In genomic region chr17:86963586-86963902, GRCm38 (mm10) we compare ENCODE assay signal across 9 mouse cellular contexts. TPM values are rescaled to one million over a fixed set of nuclear protein-coding genes. Genes with fewer than 3 reads are reported as not detected.
A peak's percentile ranks its signal among the peaks of the same experiment; 100 is the strongest.
DNase-seq lines count a peak whose midpoint lies in the region; ATAC-seq and TF ChIP-seq lines count a peak whose summit lies in the region.
"Had no signal": no experiment of that assay in that cellular context is flagged by ENCODE, and none has a peak within 500 bp of the region (broad histone marks: within the 10 kb centered on the region; RNA-seq: fewer than 3 reads in every experiment).

No protein-coding gene starts in this region.

- H3K36me3 ChIP-seq in forebrain, embryonic 10.5 days (replicated peaks) = peaks cover 12% of the 10 kb centered on the region; the same call in 1 of the 2 replicates
- H3K36me3 ChIP-seq in intestine, embryonic 16.5 days (ENCODE audit: control insufficient read depth, insufficient read depth, low read length) = no peaks in the 10 kb centered on the region
- H3K36me3 ChIP-seq in midbrain, embryonic 15.5 days (replicated peaks) = no peaks in the 10 kb centered on the region

- intact Hi-C loops in left cerebral cortex, adult 2 months (cut with DNase I) = loop anchor here (2.0 to 5.0 kb wide), 5 partner anchors 27 to 144 kb away; partner anchors contain the start of genes Cript, Pigf and Socs5

- TF ChIP-seq CTCF in left cerebral cortex, adult 2 months (IDR thresholded peaks at IDR 0.05) = no peak

- ATAC-seq in intestine, embryonic 16.5 days = peak; percentile 35
- ATAC-seq in midbrain, embryonic 15.5 days (replicated peaks) = peak; percentile 65
- ATAC-seq in granulocyte monocyte progenitor cell, adult 5-6 weeks (replicated peaks; ENCODE audit: poor library complexity, severe bottlenecking) = no peak

- H3K4me2 ChIP-seq in intestine, embryonic 16.5 days (ENCODE audit: low read depth, low read length) = peak overlapping the region; percentile 86
- H3K4me2 ChIP-seq in midbrain, embryonic 15.5 days = peak overlapping the region; percentile 77

- peak overlapping the region; percentile 78 for H3K27ac ChIP-seq in left cerebral cortex, adult 2 months
- peak overlapping the region; percentile 95 for H3K27ac ChIP-seq in forebrain, embryonic 10.5 days
- H3K27ac ChIP-seq in intestine, embryonic 16.5 days (ENCODE audit: low read length) = peak overlapping the region; percentile 88
- H3K27ac ChIP-seq in midbrain, embryonic 15.5 days = peak overlapping the region; percentile 78

- WGBS in forebrain, embryonic 10.5 days = under 1% methylated on average over 25 of the region's 26 CpGs
- whole genome bisulfite sequencing in intestine, embryonic 16.5 days = under 1% methylated on average over 26 of the region's 26 CpGs
- 2% methylated on average over 17 of the region's 26 CpGs for WGBS in midbrain, embryonic 15.5 days

- H3K27me3 ChIP-seq in forebrain, embryonic 10.5 days (ENCODE audit: poor library complexity, severe bottlenecking) = peaks cover 13% of the 10 kb centered on the region
- no peaks in the 10 kb centered on the region for H3K27me3 ChIP-seq in intestine, embryonic 16.5 days (replicated peaks; ENCODE audit: control insufficient read depth, insufficient read depth, low read length)
- H3K27me3 ChIP-seq in midbrain, embryonic 15.5 days (replicated peaks) = no peaks in the 10 kb centered on the region

- peak overlapping the region; percentile 86 for H3K9ac ChIP-seq in intestine, embryonic 16.5 days (ENCODE audit: low read depth, low read length)
- H3K9ac ChIP-seq in midbrain, embryonic 15.5 days = peak overlapping the region; percentile 82

- peak overlapping the region; percentile 57 for H3K4me3 ChIP-seq in left cerebral cortex, adult 2 months
- peak overlapping the region; percentile 90 for H3K4me3 ChIP-seq in forebrain, embryonic 10.5 days
- peak overlapping the region; percentile 81 for H3K4me3 ChIP-seq in intestine, embryonic 16.5 days (ENCODE audit: low read length)
- H3K4me3 ChIP-seq in midbrain, embryonic 15.5 days = peak overlapping the region; percentile 68

- H3K9me3 ChIP-seq in forebrain, embryonic 10.5 days = no peaks in the 10 kb centered on the region
- no peaks in the 10 kb centered on the region for H3K9me3 ChIP-seq in intestine, embryonic 16.5 days (ENCODE audit: control insufficient read depth, low read length)
- no peaks in the 10 kb centered on the region for H3K9me3 ChIP-seq in midbrain, embryonic 15.5 days

- DNase-seq in left cerebral cortex, adult 2 months (ENCODE audit: extremely low spot score in 1 of 2, low spot score in 2 of 2) = peak in 1 of 2 experiments; percentile 40
- DNase-seq in left cerebral cortex, adult 9 months (ENCODE audit: low spot score in 2 of 2) = no peak
- DNase-seq in R1 (ENCODE audit: low read depth, low spot score) = peak; percentile 40
- DNase-seq in forebrain, embryonic 10.5 days (ENCODE audit: extremely low spot score, low spot score) = peak; percentile 52
- DNase-seq in adrenal gland, adult 18-20 months (ENCODE audit: low spot score in 2 of 2) = no peak

- H3K4me1 ChIP-seq in forebrain, embryonic 10.5 days = peaks cover 47% of the 10 kb centered on the region
- peaks cover 27% of the 10 kb centered on the region for H3K4me1 ChIP-seq in intestine, embryonic 16.5 days (ENCODE audit: control insufficient read depth, insufficient read depth, low read length)
- peaks cover 36% of the 10 kb centered on the region for H3K4me1 ChIP-seq in midbrain, embryonic 15.5 days

RNA-seq across cellular contexts. Expression of gene Rhoq, which starts 0.7 kb away (rescaled TPM):
- 10 to 100 TPM; 35.6 to 45.0 TPM for total RNA-seq in left cerebral cortex, adult 2 months (2021)
- 8.1 and 8.2 TPM in 2 replicates for polyA plus RNA-seq in forebrain, embryonic 10.5 days (2016; fragmentation: Nextera tagmentation; extraction: Ambion mirVana)
- polyA plus RNA-seq in intestine, embryonic 16.5 days (2015; fragmentation: Nextera tagmentation; extraction: Ambion mirVana) = 5.4 and 7.3 TPM in 2 replicates
- 5.6 and 7.0 TPM in 2 replicates for polyA plus RNA-seq in midbrain, embryonic 15.5 days (2015; fragmentation: Nextera tagmentation; extraction: Ambion mirVana)
- 2.8 and 5.4 TPM in 2 replicates for total RNA-seq in granulocyte monocyte progenitor cell, adult 5-6 weeks (2014; fragmentation: Nextera tagmentation)
- total RNA-seq in granulocyte monocyte progenitor cell, adult 5-6 weeks (2017) = 2.0 and 3.1 TPM in 2 replicates
- total RNA-seq in adrenal gland, adult 18-20 months (2021) = 100 to 1,000 TPM; 106 to 145 TPM

RNA-seq across cellular contexts. Expression of gene Atp6v1e2, which starts 15.8 kb away (rescaled TPM):
- not detected for total RNA-seq in left cerebral cortex, adult 2 months (2021)
- polyA plus RNA-seq in forebrain, embryonic 10.5 days (2016; fragmentation: Nextera tagmentation; extraction: Ambion mirVana) = not detected in 2 replicates
- polyA plus RNA-seq in intestine, embryonic 16.5 days (2015; fragmentation: Nextera tagmentation; extraction: Ambion mirVana) = 0.13 TPM in 1 of 2 replicates, not detected in the other
- not detected in 2 replicates for polyA plus RNA-seq in midbrain, embryonic 15.5 days (2015; fragmentation: Nextera tagmentation; extraction: Ambion mirVana)
- not detected in 2 replicates for total RNA-seq in granulocyte monocyte progenitor cell, adult 5-6 weeks (2014; fragmentation: Nextera tagmentation)
- not detected in 2 replicates for total RNA-seq in granulocyte monocyte progenitor cell, adult 5-6 weeks (2017)
- total RNA-seq in adrenal gland, adult 18-20 months (2021) = not detected
- total RNA-seq: common myeloid progenitor, adult 5-6 weeks had no signal

RNA-seq across cellular contexts. Expression of gene Tmem247, which starts 46.4 kb away (rescaled TPM):
- not detected for total RNA-seq in left cerebral cortex, adult 2 months (2021)
- not detected in 2 replicates for polyA plus RNA-seq in forebrain, embryonic 10.5 days (2016; fragmentation: Nextera tagmentation; extraction: Ambion mirVana)
- polyA plus RNA-seq in intestine, embryonic 16.5 days (2015; fragmentation: Nextera tagmentation; extraction: Ambion mirVana) = not detected in 2 replicates
- not detected in 2 replicates for polyA plus RNA-seq in midbrain, embryonic 15.5 days (2015; fragmentation: Nextera tagmentation; extraction: Ambion mirVana)
- not detected in 2 replicates for total RNA-seq in granulocyte monocyte progenitor cell, adult 5-6 weeks (2014; fragmentation: Nextera tagmentation)
- not detected in 2 replicates for total RNA-seq in granulocyte monocyte progenitor cell, adult 5-6 weeks (2017)
- total RNA-seq in adrenal gland, adult 18-20 months (2021) = not detected
- total RNA-seq: common myeloid progenitor, adult 5-6 weeks had no signal

Comparison
In these comparisons a context has a peak if more than half of its experiments do, and no peak if none do; other contexts are left out.
1. DNase-seq: peak in R1 (single experiment) and forebrain, embryonic 10.5 days (single experiment); none in left cerebral cortex, adult 9 months (0 of 2) and adrenal gland, adult 18-20 months (0 of 2).
2. RNA of gene Rhoq, which starts 0.7 kb away (total RNA-seq): 106 to 145 TPM in adrenal gland, adult 18-20 months and 35.6 to 45.0 TPM in left cerebral cortex, adult 2 months; 2.0 to 5.4 TPM in granulocyte monocyte progenitor cell, adult 5-6 weeks; every median in the first group is over 4 times any median in the second.
3. Peak in every context shown above with its lines, with median percentiles within 50 percentile points of each other: H3K27ac ChIP-seq and H3K4me3 ChIP-seq.